Mouse (Mus musculus) CD4-positive helper T cell, adult 2 months (primary cell): ENCODE results near the gene Ddah1.
"Not testable (repeated sequence)": the region's sequence is repeated elsewhere in the genome, so short reads cannot be mapped to it uniquely, and the experiment has no call there.

Experiments used
- DNase-seq: peaks from one replicate; pipeline ENCODE4 v3.0.0-alpha.2; 2012; ENCODE audit warnings: low read depth, missing footprints, low spot score

Gene Ddah1

GRCm38 (mm10) chr3:145864033-145864712 is 105.7 kb downstream of the Ddah1 start:
- no peak for DNase-seq

- no peak for DNase-seq
These were observed 106.3 kb downstream of the Ddah1 start for GRCm38 (mm10) chr3:145864713-145865233.

GRCm38 (mm10) chr3:145872680-145873079 is 114.2 kb downstream of the Ddah1 start:
- no peak for DNase-seq

GRCm38 (mm10) chr3:145873271-145873670 is 114.8 kb downstream of the Ddah1 start:
- DNase-seq = no peak

- DNase-seq = no peak
These were observed 115.7 kb downstream of the Ddah1 start for GRCm38 (mm10) chr3:145874126-145874525.

GRCm38 (mm10) chr3:145876120-145876519 is 117.6 kb downstream of the Ddah1 start:
- no peak for DNase-seq

- not testable (repeated sequence) for DNase-seq
These were observed 120.4 kb downstream of the Ddah1 start for GRCm38 (mm10) chr3:145878867-145879266.

GRCm38 (mm10) chr3:145880335-145880734 is 121.9 kb downstream of the Ddah1 start:
- no peak for DNase-seq

GRCm38 (mm10) chr3:145882076-145882874 is 123.8 kb downstream of the Ddah1 start:
- DNase-seq = no peak

- no peak for DNase-seq
These were observed 124.8 kb downstream of the Ddah1 start for GRCm38 (mm10) chr3:145883233-145883632.

GRCm38 (mm10) chr3:145885376-145885775 is 126.9 kb downstream of the Ddah1 start:
- DNase-seq = no peak

- DNase-seq = no peak
These were observed 127.5 kb downstream of the Ddah1 start for GRCm38 (mm10) chr3:145885851-145886464.

- no peak for DNase-seq
These were observed 129.0 kb downstream of the Ddah1 start for GRCm38 (mm10) chr3:145887430-145887971.

- DNase-seq = no peak
These were observed 132.1 kb downstream of the Ddah1 start for GRCm38 (mm10) chr3:145890346-145891132.

GRCm38 (mm10) chr3:145892451-145892850 is 134.0 kb downstream of the Ddah1 start:
- DNase-seq = no peak

- DNase-seq = no peak
These were observed 135.7 kb downstream of the Ddah1 start for GRCm38 (mm10) chr3:145894131-145894530.

- DNase-seq = no peak
These were observed 139.3 kb downstream of the Ddah1 start for GRCm38 (mm10) chr3:145897749-145898148.

- DNase-seq = no peak
These were observed 141.4 kb downstream of the Ddah1 start for GRCm38 (mm10) chr3:145899832-145900231.

- DNase-seq = no peak
These were observed 145.1 kb downstream of the Ddah1 start for GRCm38 (mm10) chr3:145903530-145903929.

GRCm38 (mm10) chr3:145904850-145905776 is 146.6 kb downstream of the Ddah1 start:
- peak; percentile 50 for DNase-seq
